Mouse (Mus musculus) cortical plate, adult 2 months (tissue): Measurements from ENCODE around the gene Gm5105.

Experiments
- CTCF ChIP-seq: fragments of 200-500 bp; IDR thresholded peaks from 2 replicates; pipeline ENCODE4 v1.5.1; 2011; ENCODE audit warnings: mild to moderate bottlenecking, control low read depth, low read length; ENCODE audit not compliant: insufficient read depth; ENCODE audit errors: extremely low read depth
- POLR2A ChIP-seq: fragments of 200-500 bp; IDR thresholded peaks from 2 replicates; pipeline ENCODE4 v1.6.1; 2011; ENCODE audit warnings: mild to moderate bottlenecking, low read length, control low read depth; ENCODE audit not compliant: insufficient read depth; ENCODE audit errors: extremely low read depth

DNA sequence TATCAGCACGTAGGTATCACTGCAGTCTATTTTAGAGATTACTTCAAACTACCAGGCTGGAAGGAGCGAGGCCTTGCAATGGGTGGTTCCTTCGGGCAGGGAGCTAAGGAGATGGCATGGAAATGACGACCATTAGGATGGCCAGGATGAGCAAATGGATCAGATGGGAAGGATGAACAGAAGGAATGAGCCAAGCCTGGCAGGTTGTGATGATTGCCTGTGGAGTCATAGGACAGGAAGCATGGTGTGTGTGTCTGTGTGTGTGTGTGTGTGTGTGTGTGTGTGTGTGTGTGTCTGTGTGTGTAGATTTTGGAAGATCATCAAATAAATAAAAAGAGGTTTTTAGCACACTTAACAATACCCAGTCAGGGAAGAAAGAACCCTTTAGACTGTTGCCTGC, 44.5 kb downstream of the Gm5105 start:
- TF ChIP-seq CTCF (no peak), POLR2A (no peak)
